Mouse (Mus musculus) liver, adult 2 months (tissue): ENCODE measurements at regions not wholly inside any gene's neighbourhood (a gene's known extent, or its start where the extent isn't known, plus 50 kb on each side); places are given as distances from the start of the nearest gene placed in this dataset.

Source experiments
- DNase-seq: peaks from one replicate; pipeline ENCODE4 v3.0.0-alpha.2; 2011; ENCODE audit warnings: low read depth, low spot score; ENCODE audit errors: extremely low read depth
- H3K27ac ChIP-seq: fragments of 200-500 bp; replicated peaks from 2 replicates; pipeline ENCODE4 v1.5.1; 2012; ENCODE audit warnings: low read depth, mild to moderate bottlenecking, control low read depth, inconsistent platforms, low read length; ENCODE audit not compliant: insufficient read depth
- H3K27me3 ChIP-seq: fragments of 200-500 bp; 2 replicates; pipeline ENCODE4 v1.6.1; 2012; ENCODE audit warnings: mild to moderate bottlenecking, moderate library complexity, low read length, inconsistent platforms; ENCODE audit not compliant: control insufficient read depth, insufficient read depth
- H3K36me3 ChIP-seq: fragments of 200-500 bp; 2 replicates; pipeline ENCODE4 v1.6.1; 2012; ENCODE audit warnings: low read length, inconsistent platforms; ENCODE audit not compliant: control insufficient read depth, insufficient read depth
- H3K4me1 ChIP-seq: fragments of 200-500 bp; 2 replicates; pipeline ENCODE4 v1.6.1; 2011; ENCODE audit warnings: low read length; ENCODE audit not compliant: control insufficient read depth, insufficient read depth
- H3K4me3 ChIP-seq: fragments of 200-500 bp; 2 replicates; pipeline ENCODE4 v1.5.1; 2011; ENCODE audit warnings: low read depth, mild to moderate bottlenecking, control low read depth, low read length, moderate library complexity; ENCODE audit not compliant: insufficient read depth
- H3K79me2 ChIP-seq: fragments of 200-500 bp; 2 replicates; pipeline ENCODE4 v1.6.1; 2012; ENCODE audit warnings: inconsistent platforms, mild to moderate bottlenecking, low read length, moderate library complexity; ENCODE audit not compliant: control insufficient read depth, insufficient read depth
- H3K9ac ChIP-seq: fragments of 200-500 bp; 2 replicates; pipeline ENCODE4 v1.6.1; 2012; ENCODE audit warnings: low read depth, mild to moderate bottlenecking, control low read depth, inconsistent platforms, low read length
- CTCF ChIP-seq: fragments of 200-500 bp; IDR thresholded peaks from 2 replicates; pipeline ENCODE4 v1.5.1; 2011; ENCODE audit warnings: low read depth, low read length, control low read depth
- POLR2A ChIP-seq: fragments of 200-500 bp; IDR thresholded peaks from 2 replicates; pipeline ENCODE4 v1.6.1; 2011; ENCODE audit warnings: low read length, control low read depth; ENCODE audit not compliant: insufficient read depth; ENCODE audit errors: extremely low read depth
- WGBS: fragments of 180-500 bp; shearing (Covaris S2); methylation state at CpG from one replicate; pipeline ENCODE4 v1.1.7; 2018; 5-methylcytosine and 5-hydroxymethylcytosine counted together

GRCm38 (mm10) chr8:30642866-30643690 is 2785.4 kb upstream of the 5930422O12Rik start:
- DNase-seq = no peak
- 64% methylated on average over 3 of the region's 3 CpGs for WGBS
- no peak overlapping the region for H3K27ac ChIP-seq
- no peaks in the 10 kb centered on the region for H3K36me3 ChIP-seq
- no peak for TF ChIP-seq CTCF
- no peak for TF ChIP-seq POLR2A
- no peak overlapping the region for H3K4me3 ChIP-seq
- H3K27me3 ChIP-seq = no peaks in the 10 kb centered on the region
- H3K9ac ChIP-seq = no peak overlapping the region
- H3K4me1 ChIP-seq = no peaks in the 10 kb centered on the region
- no peaks in the 10 kb centered on the region for H3K79me2 ChIP-seq

- Histone ChIP-seq H3K9ac (no peak overlapping the region), H3K36me3 (no peaks in the 10 kb centered on the region), H3K4me1 (no peaks in the 10 kb centered on the region), H3K27me3 (no peaks in the 10 kb centered on the region), H3K79me2 (no peaks in the 10 kb centered on the region), H3K4me3 (no peak overlapping the region), H3K27ac (no peak overlapping the region)
- DNase-seq = no peak
- TF ChIP-seq POLR2A = no peak
- TF ChIP-seq CTCF = no peak
Measured at GRCm38 (mm10) chr8:30648497-30648896, 2780.0 kb upstream of the 5930422O12Rik start.

GRCm38 (mm10) chr8:30655749-30656241 is 2772.7 kb upstream of the 5930422O12Rik start:
- no peak overlapping the region for H3K9ac ChIP-seq
- H3K27me3 ChIP-seq = no peaks in the 10 kb centered on the region
- no peak overlapping the region for H3K4me3 ChIP-seq
- no peaks in the 10 kb centered on the region for H3K4me1 ChIP-seq
- H3K79me2 ChIP-seq = no peaks in the 10 kb centered on the region
- no peak for DNase-seq
- no peaks in the 10 kb centered on the region for H3K36me3 ChIP-seq
- 62% methylated on average over 10 of the region's 10 CpGs for whole genome bisulfite sequencing
- no peak overlapping the region for H3K27ac ChIP-seq
- TF ChIP-seq CTCF = no peak
- no peak for TF ChIP-seq POLR2A

- H3K9ac ChIP-seq = no peak overlapping the region
- no peak overlapping the region for H3K4me3 ChIP-seq
- WGBS = 52% methylated on average over 2 of the region's 2 CpGs
- H3K79me2 ChIP-seq = no peaks in the 10 kb centered on the region
- no peak overlapping the region for H3K27ac ChIP-seq
- no peak for DNase-seq
- H3K4me1 ChIP-seq = no peaks in the 10 kb centered on the region
- H3K36me3 ChIP-seq = no peaks in the 10 kb centered on the region
- H3K27me3 ChIP-seq = no peaks in the 10 kb centered on the region
- no peak for TF ChIP-seq CTCF
- TF ChIP-seq POLR2A = no peak
Measured at GRCm38 (mm10) chr8:30661261-30661660, 2767.2 kb upstream of the 5930422O12Rik start.

GRCm38 (mm10) chr8:30669451-30669850 is 2759.1 kb upstream of the 5930422O12Rik start:
- Histone ChIP-seq H3K36me3 (no peaks in the 10 kb centered on the region), H3K27me3 (no peaks in the 10 kb centered on the region), H3K79me2 (no peaks in the 10 kb centered on the region), H3K4me1 (no peaks in the 10 kb centered on the region), H3K9ac (no peak overlapping the region), H3K27ac (no peak overlapping the region), H3K4me3 (no peak overlapping the region)
- no peak for TF ChIP-seq CTCF
- no peak for TF ChIP-seq POLR2A
- DNase-seq = no peak
- WGBS = 66% methylated on average over 4 of the region's 4 CpGs

- 64% methylated on average over 1 of the region's 1 CpGs for WGBS
- Histone ChIP-seq H3K27me3 (no peaks in the 10 kb centered on the region), H3K4me3 (no peak overlapping the region), H3K4me1 (no peaks in the 10 kb centered on the region), H3K9ac (no peak overlapping the region), H3K79me2 (no peaks in the 10 kb centered on the region), H3K36me3 (no peaks in the 10 kb centered on the region), H3K27ac (no peak overlapping the region)
- DNase-seq = no peak
- TF ChIP-seq CTCF = no peak
- TF ChIP-seq POLR2A = no peak
Measured at GRCm38 (mm10) chr8:30677423-30677822, 2751.1 kb upstream of the 5930422O12Rik start.
